8 mouse cellular contexts compared by ENCODE assay signal in the genomic region with DNA sequence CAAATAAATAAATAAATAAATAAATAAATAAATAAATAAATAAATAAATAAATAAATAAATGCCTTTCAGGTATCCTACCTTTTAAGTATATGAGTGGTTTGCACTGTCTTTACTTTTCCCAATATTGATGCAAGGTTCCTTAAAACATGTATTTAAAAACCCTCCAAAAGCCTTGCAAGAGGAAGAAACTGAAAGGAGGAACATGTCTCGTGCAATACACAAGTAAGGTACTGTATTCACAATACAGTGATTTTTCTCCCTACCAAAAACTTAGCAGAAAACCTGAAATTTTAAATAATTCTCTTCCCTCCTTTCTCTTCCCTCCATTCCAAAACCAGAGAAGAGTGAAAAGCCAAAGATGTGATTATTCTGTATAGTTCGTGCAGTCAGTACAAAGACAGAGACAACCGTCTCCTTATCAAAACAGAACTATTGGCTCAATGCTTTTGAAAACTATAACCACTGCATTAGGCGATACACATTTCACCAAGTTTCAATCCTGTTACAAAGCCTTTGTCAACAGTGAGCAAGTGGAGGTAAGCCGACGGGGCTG. TPM values are rescaled to one million over a fixed set of nuclear protein-coding genes. Genes with fewer than 3 reads are reported as not detected.
DNase-seq lines count a peak whose midpoint lies in the region; ATAC-seq and TF ChIP-seq lines count a peak whose summit lies in the region.

No protein-coding gene starts in this region.

- 4% methylated on average over 6 of the region's 6 CpGs for WGBS in lung, embryonic 14.5 days
- 4% methylated on average over 6 of the region's 6 CpGs for WGBS in intestine, embryonic 15.5 days
- 3% methylated on average over 6 of the region's 6 CpGs for WGBS in neural tube, embryonic 14.5 days

- peak overlapping the region; percentile 73; the same call in 1 of the 2 replicates for H3K27ac ChIP-seq in lung, embryonic 14.5 days (ENCODE audit: low read depth)
- peak overlapping the region; percentile 87 for H3K27ac ChIP-seq in intestine, embryonic 15.5 days
- peak overlapping the region; percentile 95 for H3K27ac ChIP-seq in neural tube, embryonic 14.5 days (ENCODE audit: low read depth, low read length)

- H3K27me3 ChIP-seq in lung, embryonic 14.5 days (ENCODE audit: insufficient read depth, low read length): no peaks in the 10 kb centered on the region
- H3K27me3 ChIP-seq in intestine, embryonic 15.5 days (replicated peaks): no peaks in the 10 kb centered on the region
- no peaks in the 10 kb centered on the region for H3K27me3 ChIP-seq in neural tube, embryonic 14.5 days (ENCODE audit: control insufficient read depth, insufficient read depth, low read length)

- H3K36me3 ChIP-seq in lung, embryonic 14.5 days (ENCODE audit: insufficient read depth): no peaks in the 10 kb centered on the region
- H3K36me3 ChIP-seq in intestine, embryonic 15.5 days: no peaks in the 10 kb centered on the region
- H3K36me3 ChIP-seq in neural tube, embryonic 14.5 days (ENCODE audit: control insufficient read depth, insufficient read depth, low read length): no peaks in the 10 kb centered on the region

- H3K9me3 ChIP-seq in lung, embryonic 14.5 days (ENCODE audit: low read depth, low read length): no peaks in the 10 kb centered on the region
- H3K9me3 ChIP-seq in intestine, embryonic 15.5 days: no peaks in the 10 kb centered on the region
- H3K9me3 ChIP-seq in neural tube, embryonic 14.5 days (ENCODE audit: control insufficient read depth, low read length): no peaks in the 10 kb centered on the region

- ATAC-seq in lung, embryonic 14.5 days (ENCODE audit: insufficient read depth): no peak
- no peak for ATAC-seq in intestine, embryonic 15.5 days
- ATAC-seq in neural tube, embryonic 14.5 days (ENCODE audit: low read depth): no peak

- TF ChIP-seq POLR2A in brain, embryonic 14.5 days (IDR thresholded peaks at IDR 0.05; ENCODE audit: borderline replicate concordance, extremely low read depth, insufficient read depth, insufficient read length, poor library complexity, severe bottlenecking): no peak

- intact Hi-C loops in left cerebral cortex, postnatal 4 days (cut with DNase I): loop anchor here (5.0 to 10.0 kb wide), 2 partner anchors 111 to 121 kb away; no protein-coding TSS in a partner anchor

- H3K9ac ChIP-seq in lung, embryonic 14.5 days: peak overlapping the region; percentile 68
- peak overlapping the region; percentile 63 for H3K9ac ChIP-seq in intestine, embryonic 15.5 days
- peak overlapping the region; percentile 94 for H3K9ac ChIP-seq in neural tube, embryonic 14.5 days (replicated peaks; ENCODE audit: low read depth, low read length)

- TF ChIP-seq CTCF in lung, embryonic 14.5 days (IDR thresholded peaks at IDR 0.05; ENCODE audit: low read depth): no peak
- no peak for TF ChIP-seq CTCF in brain, embryonic 14.5 days (IDR thresholded peaks at IDR 0.05; ENCODE audit: borderline replicate concordance, extremely low read depth, insufficient read depth, insufficient read length)

- peak; percentile 31 for DNase-seq in lung, embryonic 14.5 days
- DNase-seq in lung, adult 18-20 months: no peak
- peak; percentile 54 for DNase-seq in brain, embryonic 14.5 days (ENCODE audit: low read depth)
- no peak for DNase-seq in left cerebral cortex, postnatal 4 days
- no peak for DNase-seq in right cerebral cortex, postnatal 25 days
- DNase-seq in kidney, adult 11 months: no peak

- 0 out of 2 replicates have a peak, but pooled peaks cover 3% of the 10 kb centered on the region for H3K4me1 ChIP-seq in lung, embryonic 14.5 days (ENCODE audit: insufficient read depth)
- 0 out of 2 replicates have a peak, but pooled peaks cover 2% of the 10 kb centered on the region for H3K4me1 ChIP-seq in intestine, embryonic 15.5 days (replicated peaks)
- no peaks in the 10 kb centered on the region for H3K4me1 ChIP-seq in neural tube, embryonic 14.5 days (ENCODE audit: control insufficient read depth, insufficient read depth, low read length)

- H3K4me3 ChIP-seq in lung, embryonic 14.5 days (ENCODE audit: low read depth, low read length): peak overlapping the region; percentile 87
- H3K4me3 ChIP-seq in intestine, embryonic 15.5 days (replicated peaks): peak overlapping the region; percentile 93
- peak overlapping the region; percentile 92 for H3K4me3 ChIP-seq in neural tube, embryonic 14.5 days (ENCODE audit: low read depth, low read length)

- peak overlapping the region; percentile 71 for H3K4me2 ChIP-seq in lung, embryonic 14.5 days
- peak overlapping the region; percentile 65 for H3K4me2 ChIP-seq in intestine, embryonic 15.5 days (replicated peaks)
- peak overlapping the region; percentile 60 for H3K4me2 ChIP-seq in neural tube, embryonic 14.5 days (ENCODE audit: low read depth, low read length)

RNA-seq across cellular contexts. Expression of a gene that starts 1.0 kb away (rescaled TPM):
- polyA plus RNA-seq in lung, embryonic 14.5 days (2014; fragmentation: Nextera tagmentation; extraction: Ambion mirVana): 5.4 and 6.8 TPM in 2 replicates
- polyA plus RNA-seq in brain, embryonic 14.5 days (2012; rRNA removed): 88.8 and 125 TPM in 2 replicates
- 7.0 and 8.0 TPM in 2 replicates for polyA plus RNA-seq in intestine, embryonic 15.5 days (2015; fragmentation: Nextera tagmentation; extraction: Ambion mirVana)
- 49.8 and 68.7 TPM in 2 replicates for polyA plus RNA-seq in neural tube, embryonic 14.5 days (2014; fragmentation: Nextera tagmentation; extraction: Ambion mirVana)
- 100 to 1,000 TPM; 153 to 167 TPM for total RNA-seq in left cerebral cortex, postnatal 4 days (2021)

Comparison
In these comparisons a context has a peak if more than half of its experiments do, and no peak if none do; other contexts are left out.
1. DNase-seq: peak in lung, embryonic 14.5 days (single experiment) and brain, embryonic 14.5 days (single experiment); none in lung, adult 18-20 months (0 of 2), left cerebral cortex, postnatal 4 days (single experiment), right cerebral cortex, postnatal 25 days (single experiment) and kidney, adult 11 months (single experiment).
2. Peak in every context shown above with its lines, with median percentiles within 50 percentile points of each other: H3K27ac ChIP-seq, H3K4me2 ChIP-seq, H3K4me3 ChIP-seq and H3K9ac ChIP-seq.